10 mouse cellular contexts compared by ENCODE assay signal in genomic region chr5:30816261-30816791, GRCm38 (mm10). TPM values are rescaled to one million over a fixed set of nuclear protein-coding genes. Genes with fewer than 3 reads are reported as not detected.
A peak's percentile ranks its signal among the peaks of the same experiment; 100 is the strongest.
DNase-seq lines count a peak whose midpoint lies in the region; ATAC-seq and TF ChIP-seq lines count a peak whose summit lies in the region.
"Had no signal": no experiment of that assay in that cellular context is flagged by ENCODE, and none has a peak within 500 bp of the region (broad histone marks: within the 10 kb centered on the region; RNA-seq: fewer than 3 reads in every experiment).

No protein-coding gene starts in this region.

- no peak for DNase-seq in left cerebral cortex, adult 2 months (ENCODE audit: extremely low spot score in 1 of 2, low spot score in 2 of 2)
- DNase-seq in left cerebral cortex, adult 9 months (ENCODE audit: low spot score in 2 of 2) = no peak
- DNase-seq in forebrain, postnatal 0 days = no peak
- DNase-seq in layer of hippocampus, postnatal 14 days (ENCODE audit: low spot score in 2 of 2) = no peak
- DNase-seq in thymus, postnatal 36 days = no peak

- no peak for TF ChIP-seq CTCF in left cerebral cortex, adult 2 months (IDR thresholded peaks at IDR 0.05)
- no peak for TF ChIP-seq CTCF in forebrain, postnatal 0 days (IDR thresholded peaks at IDR 0.05; ENCODE audit: low read depth)
- no peak for TF ChIP-seq CTCF in olfactory bulb, adult 2 months (IDR thresholded peaks at IDR 0.05; ENCODE audit: insufficient read depth, low read depth, low read length)

- peaks cover 24% of the 10 kb centered on the region for H3K4me1 ChIP-seq in forebrain, postnatal 0 days (ENCODE audit: insufficient read depth)
- peaks cover 29% of the 10 kb centered on the region for H3K4me1 ChIP-seq in hindbrain, embryonic 16.5 days (ENCODE audit: control insufficient read depth, insufficient read depth, low read depth, low read length)
- peaks cover 21% of the 10 kb centered on the region for H3K4me1 ChIP-seq in olfactory bulb, adult 2 months (ENCODE audit: control insufficient read depth, insufficient read depth, low read length)
- H3K4me1 ChIP-seq in kidney, embryonic 15.5 days = peaks cover 22% of the 10 kb centered on the region

- peak overlapping the region; percentile 25 for H3K9ac ChIP-seq in forebrain, postnatal 0 days
- peak overlapping the region; percentile 29 for H3K9ac ChIP-seq in hindbrain, embryonic 16.5 days (ENCODE audit: low read depth, low read length)
- no peak overlapping the region for H3K9ac ChIP-seq in kidney, embryonic 15.5 days
- H3K9ac ChIP-seq: liver, embryonic 14.5 days had no signal

- H3K4me2 ChIP-seq in forebrain, postnatal 0 days (ENCODE audit: low read depth) = peak overlapping the region; percentile 86
- H3K4me2 ChIP-seq in hindbrain, embryonic 16.5 days (ENCODE audit: low read length) = peak overlapping the region; percentile 90
- H3K4me2 ChIP-seq in kidney, embryonic 15.5 days = no peak overlapping the region

- H3K36me3 ChIP-seq in forebrain, postnatal 0 days (ENCODE audit: insufficient read depth) = no peaks in the 10 kb centered on the region
- 0 out of 2 replicates have a peak, but pooled peaks cover 2% of the 10 kb centered on the region for H3K36me3 ChIP-seq in hindbrain, embryonic 16.5 days (ENCODE audit: control insufficient read depth, insufficient read depth, low read length)
- no peaks in the 10 kb centered on the region for H3K36me3 ChIP-seq in kidney, embryonic 15.5 days

- intact Hi-C loops in left cerebral cortex, adult 2 months (cut with DNase I) = no loop called here

- H3K27ac ChIP-seq in left cerebral cortex, adult 2 months = peak overlapping the region; percentile 6; the same call in 1 of the 2 replicates
- H3K27ac ChIP-seq in forebrain, postnatal 0 days (ENCODE audit: low read depth, low read length) = no peak overlapping the region
- H3K27ac ChIP-seq in hindbrain, embryonic 16.5 days (ENCODE audit: low read depth, low read length) = no peak overlapping the region
- H3K27ac ChIP-seq in olfactory bulb, adult 2 months (ENCODE audit: insufficient read depth, low read depth, low read length) = peak overlapping the region; percentile 43
- no peak overlapping the region for H3K27ac ChIP-seq in kidney, embryonic 15.5 days
- H3K27ac ChIP-seq: liver, embryonic 14.5 days had no signal

- H3K9me3 ChIP-seq in forebrain, postnatal 0 days (ENCODE audit: low read length) = no peaks in the 10 kb centered on the region
- H3K9me3 ChIP-seq in hindbrain, embryonic 16.5 days (ENCODE audit: control insufficient read depth, low read length) = no peaks in the 10 kb centered on the region
- H3K9me3 ChIP-seq in kidney, embryonic 15.5 days (replicated peaks) = no peaks in the 10 kb centered on the region

- ATAC-seq in forebrain, postnatal 0 days = no peak
- no peak for ATAC-seq in hindbrain, embryonic 16.5 days
- ATAC-seq in kidney, embryonic 15.5 days (replicated peaks; ENCODE audit: low FRiP score) = no peak
- ATAC-seq: Patski had no signal

- 57% methylated on average over 8 of the region's 8 CpGs for WGBS in forebrain, postnatal 0 days
- WGBS in hindbrain, embryonic 16.5 days = 60% methylated on average over 8 of the region's 8 CpGs
- 18% methylated on average over 8 of the region's 8 CpGs for WGBS in olfactory bulb, adult 2 months
- WGBS in kidney, embryonic 15.5 days = 73% methylated on average over 8 of the region's 8 CpGs

- peak overlapping the region; percentile 95 for H3K4me3 ChIP-seq in left cerebral cortex, adult 2 months
- H3K4me3 ChIP-seq in forebrain, postnatal 0 days (ENCODE audit: low read depth, low read length) = peak overlapping the region; percentile 16
- peak overlapping the region; percentile 19 for H3K4me3 ChIP-seq in hindbrain, embryonic 16.5 days (ENCODE audit: low read length)
- H3K4me3 ChIP-seq in olfactory bulb, adult 2 months (ENCODE audit: insufficient read depth, low read depth, low read length) = peak overlapping the region; percentile 34
- H3K4me3 ChIP-seq in kidney, embryonic 15.5 days (replicated peaks) = no peak overlapping the region

- no peaks in the 10 kb centered on the region; the same call in 1 of the 2 replicates for H3K27me3 ChIP-seq in forebrain, postnatal 0 days (ENCODE audit: insufficient read depth, low read length)
- no peaks in the 10 kb centered on the region for H3K27me3 ChIP-seq in hindbrain, embryonic 16.5 days (replicated peaks; ENCODE audit: control insufficient read depth, insufficient read depth, low read length)
- H3K27me3 ChIP-seq in kidney, embryonic 15.5 days = 0 out of 2 replicates have a peak, but pooled peaks cover 12% of the 10 kb centered on the region

- no peak for TF ChIP-seq POLR2A in olfactory bulb, adult 2 months (IDR thresholded peaks at IDR 0.05; ENCODE audit: insufficient read depth, low read depth, low read length)

RNA-seq across cellular contexts. Expression of gene Mapre3, which starts 1.9 kb away (rescaled TPM):
- total RNA-seq in left cerebral cortex, adult 2 months (2021) = 100 to 1,000 TPM; 219 to 236 TPM
- total RNA-seq in forebrain, postnatal 0 days (2014; rRNA removed) = 48.2 and 55.0 TPM in 2 replicates
- 113 and 141 TPM in 2 replicates for polyA plus RNA-seq in forebrain, postnatal 0 days (2015; fragmentation: Nextera tagmentation; extraction: Ambion mirVana)
- polyA plus RNA-seq in hindbrain, embryonic 16.5 days (2015; fragmentation: Nextera tagmentation; extraction: Ambion mirVana) = 151 and 153 TPM in 2 replicates
- not detected in 2 replicates for polyA plus RNA-seq in olfactory bulb, adult 2 months (2012; ENCODE audit: insufficient read depth, insufficient read length, low replicate concordance, missing spikeins)
- total RNA-seq in layer of hippocampus, postnatal 14 days (2021) = 100 to 1,000 TPM; 205 to 211 TPM
- 22.4 and 23.6 TPM in 2 replicates for polyA plus RNA-seq in kidney, embryonic 15.5 days (2015; fragmentation: Nextera tagmentation; extraction: Ambion mirVana)

RNA-seq across cellular contexts. Expression of gene Tmem214, which starts 51.5 kb away (rescaled TPM):
- total RNA-seq in left cerebral cortex, adult 2 months (2021) = 10 to 100 TPM; 64.2 to 71.0 TPM
- total RNA-seq in forebrain, postnatal 0 days (2014; rRNA removed) = 51.2 and 61.4 TPM in 2 replicates
- 41.7 and 49.2 TPM in 2 replicates for polyA plus RNA-seq in forebrain, postnatal 0 days (2015; fragmentation: Nextera tagmentation; extraction: Ambion mirVana)
- polyA plus RNA-seq in hindbrain, embryonic 16.5 days (2015; fragmentation: Nextera tagmentation; extraction: Ambion mirVana) = 67.0 and 68.4 TPM in 2 replicates
- not detected in 2 replicates for polyA plus RNA-seq in olfactory bulb, adult 2 months (2012; ENCODE audit: insufficient read depth, insufficient read length, low replicate concordance, missing spikeins)
- total RNA-seq in layer of hippocampus, postnatal 14 days (2021) = 10 to 100 TPM; 62.4 to 69.4 TPM
- 82.4 and 93.2 TPM in 2 replicates for polyA plus RNA-seq in kidney, embryonic 15.5 days (2015; fragmentation: Nextera tagmentation; extraction: Ambion mirVana)

Comparison
In these comparisons a context has a peak if more than half of its experiments do, and no peak if none do; other contexts are left out.
1. H3K27ac ChIP-seq: peak in left cerebral cortex, adult 2 months (single experiment) and olfactory bulb, adult 2 months (single experiment); none in forebrain, postnatal 0 days (single experiment), hindbrain, embryonic 16.5 days (single experiment) and kidney, embryonic 15.5 days (single experiment).
2. RNA of gene Mapre3, which starts 1.9 kb away (polyA plus RNA-seq): 151 to 153 TPM in hindbrain, embryonic 16.5 days, 113 to 141 TPM in forebrain, postnatal 0 days and 22.4 to 23.6 TPM in kidney, embryonic 15.5 days; not detected in olfactory bulb, adult 2 months; every median in the first group is over 10 times any median in the second.
3. RNA of gene Tmem214, which starts 51.5 kb away (polyA plus RNA-seq): 82.4 to 93.2 TPM in kidney, embryonic 15.5 days, 67.0 to 68.4 TPM in hindbrain, embryonic 16.5 days and 41.7 to 49.2 TPM in forebrain, postnatal 0 days; not detected in olfactory bulb, adult 2 months; every median in the first group is over 10 times any median in the second.